Mouse (Mus musculus) CD4-positive, CD25-positive, alpha-beta regulatory T cell, adult 2 months (primary cell): Measurements from ENCODE around the gene Adprh.
A peak's percentile ranks its signal among the peaks of the same experiment; 100 is the strongest.

Experiments used
- DNase-seq: peaks from one replicate; pipeline ENCODE4 v3.0.0-alpha.2; 2012; ENCODE audit warnings: low read depth, low spot score

The Adprh gene

GRCm38 (mm10) chr16:38399076-38399475 lies 53.4 kb downstream of the Adprh start:
- no peak for DNase-seq

DNA sequence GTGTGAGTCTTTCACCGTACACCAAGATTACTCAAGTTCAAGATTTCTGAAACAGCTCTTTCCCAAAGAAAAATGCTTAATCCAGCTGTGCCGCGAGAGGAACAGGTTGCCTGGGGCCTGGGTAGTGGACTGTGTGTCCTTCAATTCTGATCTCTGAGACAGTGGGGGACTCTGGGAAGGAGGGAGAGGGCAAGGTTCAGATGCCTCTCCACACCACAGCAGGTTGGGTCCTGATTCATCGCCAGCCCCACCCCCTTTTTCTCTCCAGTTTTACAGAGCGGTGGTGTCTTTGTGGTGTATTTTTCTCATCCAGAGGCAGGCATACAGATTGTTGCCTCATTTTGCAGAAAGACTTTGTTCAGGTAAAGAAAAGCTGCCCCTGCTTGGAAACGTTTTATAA lies 54.2 kb downstream of the Adprh start:
- no peak for DNase-seq

GRCm38 (mm10) chr16:38396155-38396554 lies 56.3 kb downstream of the Adprh start:
- DNase-seq, result peak; percentile 37

DNA sequence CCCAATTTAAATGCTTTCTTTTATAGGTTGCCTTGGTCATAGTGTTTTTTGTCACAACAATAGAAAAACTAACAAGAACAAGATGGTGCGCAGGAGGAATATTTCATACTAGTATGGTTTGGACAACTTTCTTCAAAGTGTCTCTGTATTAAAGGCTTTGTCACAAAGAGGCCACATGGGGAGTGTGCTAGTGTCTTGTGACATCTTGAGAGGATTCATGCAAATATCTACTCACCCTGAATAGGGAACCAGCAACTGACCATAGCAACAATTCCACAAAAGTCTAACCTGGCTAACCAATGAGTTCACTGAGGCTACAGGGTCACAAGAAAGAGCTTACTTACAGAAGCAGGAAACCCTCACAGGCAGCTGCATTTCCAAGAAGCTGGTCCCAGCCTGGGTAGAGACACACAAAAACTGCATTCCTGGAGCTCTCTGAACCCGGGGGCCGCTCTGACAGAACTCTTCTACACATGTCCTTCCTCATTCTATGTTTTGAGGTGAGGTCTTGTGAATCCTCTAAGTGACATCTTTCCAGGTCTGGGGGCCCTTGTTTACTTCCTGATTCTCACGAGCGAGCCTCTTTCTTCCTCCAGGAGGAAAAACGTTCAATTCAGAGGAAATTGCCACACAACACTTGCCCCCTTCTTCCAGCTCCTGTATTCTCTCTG lies 57.3 kb downstream of the Adprh start:
- DNase-seq, result no peak

DNA sequence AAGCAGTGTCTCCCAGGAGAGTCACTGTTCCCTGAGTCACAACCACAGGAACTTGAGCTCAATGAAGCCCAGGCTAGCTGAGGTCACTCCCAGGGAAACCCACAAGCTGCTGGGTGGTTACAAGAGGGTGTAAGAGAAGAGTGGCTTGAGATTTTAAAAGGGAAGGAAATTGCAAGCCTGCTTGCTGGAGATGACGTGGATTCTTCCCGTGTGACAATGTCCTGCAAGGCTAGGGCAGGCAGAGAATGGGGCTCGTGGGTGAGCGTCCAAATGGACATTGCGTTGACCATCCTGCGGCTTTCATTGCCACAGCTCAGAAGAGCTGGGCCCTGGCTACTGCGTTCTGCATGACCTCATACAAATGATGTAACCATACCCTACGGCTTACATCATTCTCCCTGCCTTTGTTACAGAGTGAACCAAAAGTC lies 58.3 kb downstream of the Adprh start:
- DNase-seq, result no peak
